Mouse (Mus musculus) ES-Bruce4 (cell line): ENCODE measurements at regions not wholly inside any gene's neighbourhood (a gene's known extent, or its start where the extent isn't known, plus 50 kb on each side); places are given as distances from the start of the nearest gene placed in this dataset.

Source experiments
- CTCF ChIP-seq: IDR thresholded peaks from one replicate; pipeline ENCODE4 v1.8.1; 2011; ENCODE audit warnings: low read depth, low read length
- EP300 ChIP-seq: IDR thresholded peaks from 2 replicates; pipeline ENCODE4 v1.6.1; 2011; ENCODE audit warnings: low read depth, low read length; ENCODE audit not compliant: insufficient read depth
- POLR2A ChIP-seq: IDR thresholded peaks from one replicate; pipeline ENCODE4 v1.8.1; 2011; ENCODE audit warnings: low read length; ENCODE audit not compliant: insufficient read depth

DNA sequence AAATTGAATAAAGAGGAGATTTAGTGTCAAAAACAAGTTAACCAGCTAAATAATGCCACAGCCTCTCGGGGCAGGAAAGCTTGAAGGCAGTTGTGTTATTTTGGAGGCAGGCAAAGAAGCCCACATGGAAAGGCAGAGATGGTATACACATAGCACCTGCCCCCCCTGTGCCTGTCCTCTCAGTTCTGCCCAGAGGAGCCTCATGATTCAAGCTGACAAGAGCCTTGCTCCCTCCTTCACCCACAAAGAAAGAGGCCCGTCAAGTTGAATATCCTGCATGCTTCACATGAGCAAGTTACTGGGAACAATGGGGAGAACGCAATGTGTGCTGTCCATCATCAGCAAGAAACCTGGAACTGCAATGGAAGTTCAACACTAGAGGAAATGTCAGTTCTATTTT lies 398.2 kb upstream of the Zic4 start:
- TF ChIP-seq CTCF = no peak
- TF ChIP-seq POLR2A = no peak
- no peak for TF ChIP-seq EP300
